Mouse (Mus musculus) intestine, postnatal 0 days (tissue): ENCODE data around the gene Mpdz. TPM values are rescaled to one million over a fixed set of nuclear protein-coding genes. Genes with fewer than 3 reads are reported as not detected.

Experiments used
- ATAC-seq: fragments of 200-750 bp; cut with Nextera tagmentation; 2 replicates; pipeline ENCODE4 v1.8.0; 2017; ENCODE audit warnings: mild to moderate bottlenecking, moderate TSS enrichment, moderate library complexity
- H3K27ac ChIP-seq: fragments of 300-500 bp; sonication (generic); 2 replicates; pipeline ENCODE4 v1.5.1; 2014; ENCODE audit warnings: mild to moderate bottlenecking, low read depth, low read length, moderate library complexity
- H3K27me3 ChIP-seq: fragments of 300-500 bp; sonication (generic); replicated peaks from 2 replicates; pipeline ENCODE4 v1.6.1; 2014; ENCODE audit warnings: low read length, mixed read lengths; ENCODE audit not compliant: control insufficient read depth, insufficient read depth
- H3K36me3 ChIP-seq: fragments of 300-500 bp; sonication (generic); 2 replicates; pipeline ENCODE4 v1.6.1; 2014; ENCODE audit warnings: mild to moderate bottlenecking, moderate library complexity; ENCODE audit not compliant: control insufficient read depth, insufficient read depth
- H3K4me1 ChIP-seq: fragments of 300-500 bp; sonication (generic); replicated peaks from 2 replicates; pipeline ENCODE4 v1.6.1; 2014; ENCODE audit warnings: antibody characterized with exemption, low read length, mixed read lengths; ENCODE audit not compliant: control insufficient read depth, insufficient read depth
- H3K4me2 ChIP-seq: fragments of 300-500 bp; sonication (generic); replicated peaks from 2 replicates; pipeline ENCODE4 v1.6.1; 2014; ENCODE audit warnings: low read depth, mild to moderate bottlenecking, moderate library complexity
- H3K4me3 ChIP-seq: fragments of 300-500 bp; sonication (generic); 2 replicates; pipeline ENCODE4 v1.5.1; 2014; ENCODE audit warnings: low read depth, low read length
- H3K9ac ChIP-seq: fragments of 300-500 bp; sonication (generic); 2 replicates; pipeline ENCODE4 v1.6.1; 2014; ENCODE audit warnings: mild to moderate bottlenecking, low read depth, low read length
- H3K9me3 ChIP-seq: fragments of 300-500 bp; sonication (generic); 2 replicates; pipeline ENCODE4 v1.6.1; 2016; ENCODE audit warnings: mixed run types; ENCODE audit not compliant: control insufficient read depth
- CTCF ChIP-seq: sonication (generic); IDR thresholded peaks from 2 replicates; pipeline ENCODE4 v1.5.1; 2016; ENCODE audit warnings: low read depth, mild to moderate bottlenecking, control low read depth, antibody characterized with exemption, moderate library complexity
- WGBS: fragments of 180-500 bp; shearing (Covaris S2); extraction: QIAGEN DNeasy Blood & Tissue Kit; methylation state at CpG from one replicate; pipeline ENCODE4 v1.1.7; 2014; 5-methylcytosine and 5-hydroxymethylcytosine counted together
- polyA plus RNA-seq: library from polyadenylated mRNA; unstranded; fragments of >200 nt; fragmentation: Nextera tagmentation; extraction: Ambion mirVana; gene quantifications from 2 replicates; pipeline ENCODE4 v1.2.1, GENCODE M21; 2015

The Mpdz gene
- polyA plus RNA-seq, 1 experiment from 2014 or later, result 4.5 TPM

- 88% methylated on average over 3 of the region's 3 CpGs for WGBS
These were observed 91.2 kb downstream of the Mpdz start for GRCm38 (mm10) chr4:81351368-81351767.

GRCm38 (mm10) chr4:81348646-81349045 is 94.0 kb downstream of the Mpdz start:
- Histone ChIP-seq H3K27me3 (no peaks in the 10 kb centered on the region), H3K36me3 (no peaks in the 10 kb centered on the region), H3K27ac (no peak overlapping the region), H3K4me3 (no peak overlapping the region), H3K9ac (no peak overlapping the region), H3K4me1 (no peaks in the 10 kb centered on the region), H3K4me2 (no peak overlapping the region), H3K9me3 (no peaks in the 10 kb centered on the region)
- no peak for ATAC-seq
- TF ChIP-seq CTCF, result no peak
- 76% methylated on average over 7 of the region's 7 CpGs for WGBS

More at GRCm38 (mm10) chr4:81351368-81351767, 91.2 kb downstream of the Mpdz start:
- no peaks in the 10 kb centered on the region for H3K36me3 ChIP-seq
- no peaks in the 10 kb centered on the region for H3K4me1 ChIP-seq
- ATAC-seq, result no peak
- no peak for TF ChIP-seq CTCF
- no peaks in the 10 kb centered on the region for H3K9me3 ChIP-seq
- no peak overlapping the region for H3K9ac ChIP-seq
- H3K27ac ChIP-seq, result no peak overlapping the region
- no peak overlapping the region for H3K4me3 ChIP-seq
- no peaks in the 10 kb centered on the region for H3K27me3 ChIP-seq
- no peak overlapping the region for H3K4me2 ChIP-seq

GRCm38 (mm10) chr4:81345141-81345540 is 97.5 kb downstream of the Mpdz start:
- ATAC-seq, result no peak
- no peak overlapping the region for H3K27ac ChIP-seq

GRCm38 (mm10) chr4:81333628-81333991 is 109.0 kb downstream of the Mpdz start:
- H3K4me2 ChIP-seq, result no peak overlapping the region
- no peak overlapping the region for H3K27ac ChIP-seq
- WGBS, result 73% methylated on average over 2 of the region's 2 CpGs
- H3K9me3 ChIP-seq, result no peaks in the 10 kb centered on the region
- no peaks in the 10 kb centered on the region for H3K36me3 ChIP-seq
- no peak for TF ChIP-seq CTCF
- H3K9ac ChIP-seq, result no peak overlapping the region
- no peaks in the 10 kb centered on the region for H3K4me1 ChIP-seq
- H3K4me3 ChIP-seq, result no peak overlapping the region
- no peaks in the 10 kb centered on the region for H3K27me3 ChIP-seq
- no peak for ATAC-seq

More at GRCm38 (mm10) chr4:81345141-81345540, 97.5 kb downstream of the Mpdz start:
- Histone ChIP-seq H3K36me3 (no peaks in the 10 kb centered on the region), H3K4me2 (no peak overlapping the region), H3K9me3 (no peaks in the 10 kb centered on the region), H3K4me3 (no peak overlapping the region), H3K4me1 (no peaks in the 10 kb centered on the region), H3K9ac (no peak overlapping the region), H3K27me3 (no peaks in the 10 kb centered on the region)
- WGBS, result 87% methylated on average over 3 of the region's 3 CpGs
- no peak for TF ChIP-seq CTCF

GRCm38 (mm10) chr4:81332901-81333627 is 109.6 kb downstream of the Mpdz start:
- Histone ChIP-seq H3K4me1 (no peaks in the 10 kb centered on the region), H3K9me3 (no peaks in the 10 kb centered on the region), H3K27ac (no peak overlapping the region), H3K4me2 (no peak overlapping the region), H3K36me3 (no peaks in the 10 kb centered on the region), H3K27me3 (no peaks in the 10 kb centered on the region), H3K4me3 (no peak overlapping the region), H3K9ac (no peak overlapping the region)
- WGBS, result 79% methylated on average over 11 of the region's 11 CpGs
- TF ChIP-seq CTCF, result no peak
- ATAC-seq, result no peak

- Histone ChIP-seq H3K4me2 (no peak overlapping the region), H3K4me1 (no peaks in the 10 kb centered on the region), H3K9ac (no peak overlapping the region), H3K27ac (no peak overlapping the region), H3K4me3 (no peak overlapping the region), H3K9me3 (no peaks in the 10 kb centered on the region), H3K27me3 (no peaks in the 10 kb centered on the region), H3K36me3 (no peaks in the 10 kb centered on the region)
- WGBS, result 66% methylated on average over 6 of the region's 6 CpGs
- no peak for ATAC-seq
- TF ChIP-seq CTCF, result no peak
These were observed 110.2 kb downstream of the Mpdz start for GRCm38 (mm10) chr4:81332439-81332841.
